Mouse (Mus musculus) C2C12 (cell line): ENCODE results near the gene Insig1.

ENCODE experiments used
- CEBPB ChIP-seq: IDR thresholded peaks from one replicate; pipeline ENCODE4 v1.6.1; 2011; ENCODE audit warnings: low read depth, mild to moderate bottlenecking, control low read depth, moderate library complexity
- CTCF ChIP-seq: IDR thresholded peaks from one replicate; pipeline ENCODE4 v1.5.1; 2011; ENCODE audit not compliant: control insufficient read depth, insufficient read depth, insufficient read length
- FOSL1 ChIP-seq: IDR thresholded peaks from one replicate; pipeline ENCODE4 v1.8.0; 2011; ENCODE audit warnings: mild to moderate bottlenecking, low read length; ENCODE audit not compliant: poor library complexity, insufficient read depth, severe bottlenecking
- MAX ChIP-seq: IDR thresholded peaks from one replicate; pipeline ENCODE4 v1.6.1; 2011; ENCODE audit warnings: mild to moderate bottlenecking, control low read depth
- MYOD1 ChIP-seq: IDR thresholded peaks from one replicate; pipeline ENCODE4 v1.6.1; 2011; ENCODE audit warnings: low read depth; ENCODE audit not compliant: control insufficient read depth, insufficient read length
- MYOG ChIP-seq: IDR thresholded peaks from one replicate; pipeline ENCODE4 v1.6.1; 2011; ENCODE audit not compliant: control insufficient read depth, insufficient read length; ENCODE audit errors: extremely low read depth
- USF1 ChIP-seq: IDR thresholded peaks from one replicate; pipeline ENCODE4 v1.6.1; 2011; ENCODE audit warnings: low read depth, mild to moderate bottlenecking, control low read depth, moderate library complexity

DNA sequence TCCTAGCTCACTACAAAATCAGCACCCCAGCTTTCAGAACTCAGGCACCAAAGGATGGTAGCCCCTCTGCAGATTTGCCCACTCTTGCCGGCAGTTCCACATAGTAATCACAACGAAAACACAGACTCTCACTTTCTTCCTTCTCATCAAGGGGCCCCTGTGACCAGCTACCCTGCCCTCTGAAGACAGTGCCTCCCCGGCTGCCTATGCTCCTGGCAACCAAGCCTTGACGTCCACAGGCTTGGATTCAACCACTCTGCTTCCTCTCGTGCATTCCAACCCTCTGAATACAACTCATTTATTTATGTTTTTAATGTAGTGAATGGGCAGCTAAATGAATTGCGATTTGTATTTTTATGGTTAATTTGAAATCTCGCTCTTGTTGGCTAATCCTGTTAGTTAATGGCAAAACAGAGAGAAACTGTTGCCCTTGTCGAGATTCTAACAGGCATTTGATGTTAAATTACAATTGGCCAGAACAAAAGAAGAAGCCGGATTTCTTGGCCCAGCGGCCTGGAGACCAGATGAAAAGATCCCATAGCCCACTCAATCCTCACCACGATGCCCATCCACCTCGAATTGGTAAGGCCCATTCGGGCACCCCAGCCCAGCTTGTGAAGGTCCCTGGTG, 46.2 kb downstream of the Insig1 start:
- no peak for TF ChIP-seq CTCF
- TF ChIP-seq USF1, result no peak
- no peak for TF ChIP-seq MYOD1
- no peak for TF ChIP-seq MAX
- TF ChIP-seq CEBPB, result no peak
- no peak for TF ChIP-seq MYOG
- no peak for TF ChIP-seq FOSL1
